Comparison of ENCODE assay signal across 9 mouse cellular contexts in the genomic region with DNA sequence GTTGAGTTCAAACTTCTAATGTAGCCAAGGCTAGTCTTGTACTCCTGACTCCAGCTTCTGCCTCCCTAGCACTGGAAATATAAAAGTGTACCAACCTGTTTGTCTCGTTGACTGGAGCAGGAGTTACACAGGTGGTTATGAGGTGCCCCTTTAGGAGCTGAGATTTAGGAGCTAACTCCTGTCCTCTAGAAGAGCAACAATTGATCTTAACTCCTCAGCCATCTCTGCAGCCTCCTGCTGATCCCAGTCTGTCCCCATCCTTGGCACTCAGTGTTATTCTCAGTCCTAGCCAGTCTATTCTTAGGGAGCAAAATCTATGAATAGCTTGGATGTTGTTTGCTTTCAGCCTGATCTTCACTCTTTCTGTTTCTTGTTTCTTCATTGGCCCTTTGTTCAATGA. TPM values are rescaled to one million over a fixed set of nuclear protein-coding genes. Genes with fewer than 3 reads are reported as not detected.
DNase-seq lines count a peak whose midpoint lies in the region; ATAC-seq and TF ChIP-seq lines count a peak whose summit lies in the region.
"Had no signal": no experiment of that assay in that cellular context is flagged by ENCODE, and none has a peak within 500 bp of the region (broad histone marks: within the 10 kb centered on the region; RNA-seq: fewer than 3 reads in every experiment).

No protein-coding gene starts in this region.

- peak overlapping the region; percentile 22 for H3K4me3 ChIP-seq in kidney, embryonic 14.5 days (ENCODE audit: low read length)
- H3K4me3 ChIP-seq in liver, embryonic 14.5 days (ENCODE audit: insufficient read depth in 1 of 2, low read depth in 2 of 2, low read length in 2 of 2) = peak overlapping the region; percentile 33 to 34

- TF ChIP-seq EP300 in liver, embryonic 14.5 days (IDR thresholded peaks at IDR 0.05; ENCODE audit: low read depth) = no peak

- DNase-seq in kidney, postnatal 4 days = no peak
- DNase-seq in A20 (ENCODE audit: low read depth, low spot score) (peak; percentile 51), adipocyte (ENCODE audit: low spot score) (peak; percentile 73)
- no peak for DNase-seq in liver, embryonic 14.5 days (ENCODE audit: low read depth in 3 of 3, low spot score in 3 of 3)
- DNase-seq in left cerebral cortex, adult 18-20 months (ENCODE audit: low spot score in 2 of 2) = no peak
- no peak for DNase-seq in left cerebral cortex, postnatal 14 days (ENCODE audit: low spot score in 2 of 2)
- DNase-seq: gastrocnemius, postnatal 10 days had no signal

- WGBS in kidney, embryonic 14.5 days = 59% methylated on average over 1 of the region's 1 CpGs
- 35% methylated on average over 1 of the region's 1 CpGs for WGBS in liver, embryonic 14.5 days (ENCODE audit: insufficient replicate concordance)

- H3K9me3 ChIP-seq in kidney, embryonic 14.5 days (ENCODE audit: control insufficient read depth, low read length) = no peaks in the 10 kb centered on the region
- H3K9me3 ChIP-seq in liver, embryonic 14.5 days (ENCODE audit: control insufficient read depth, low read length) = no peaks in the 10 kb centered on the region

- TF ChIP-seq CTCF in liver, embryonic 14.5 days (IDR thresholded peaks at IDR 0.05; ENCODE audit: low read depth) = no peak

- no peak overlapping the region for H3K27ac ChIP-seq in kidney, embryonic 14.5 days (ENCODE audit: low read depth, low read length)
- H3K27ac ChIP-seq in liver, embryonic 14.5 days = no peak overlapping the region

- ATAC-seq in kidney, embryonic 14.5 days (ENCODE audit: low FRiP score, low TSS enrichment) = no peak
- no peak for ATAC-seq in liver, embryonic 14.5 days (ENCODE audit: insufficient read depth)

- H3K4me2 ChIP-seq in kidney, embryonic 14.5 days (replicated peaks; ENCODE audit: low read depth, low read length) = peak overlapping the region; percentile 34
- H3K4me2 ChIP-seq in liver, embryonic 14.5 days (ENCODE audit: low read depth) = peak overlapping the region; percentile 55

- intact Hi-C loops in left cerebral cortex, postnatal 14 days (cut with DNase I) = loop anchor here (5.0 to 10.0 kb wide), 3 partner anchors 55 to 288 kb away; a partner anchor contains a TSS

- no peaks in the 10 kb centered on the region for H3K4me1 ChIP-seq in kidney, embryonic 14.5 days (ENCODE audit: control insufficient read depth, insufficient read depth, low read length)
- peaks cover 0 to 2% of the 10 kb centered on the region in 2 experiments; a peak in 1 of 4 replicates for H3K4me1 ChIP-seq in liver, embryonic 14.5 days (replicated peaks; ENCODE audit: control insufficient read depth in 2 of 2, insufficient read depth in 2 of 2, low read length in 1 of 2)

- H3K36me3 ChIP-seq in kidney, embryonic 14.5 days (ENCODE audit: control insufficient read depth, insufficient read depth, low read length) = peaks cover 16% of the 10 kb centered on the region; the same call in 1 of the 2 replicates
- peaks cover 8% of the 10 kb centered on the region for H3K36me3 ChIP-seq in liver, embryonic 14.5 days (replicated peaks; ENCODE audit: control insufficient read depth, insufficient read depth, low read depth)

- H3K27me3 ChIP-seq in kidney, embryonic 14.5 days (ENCODE audit: control insufficient read depth, insufficient read depth, low read length) = no peaks in the 10 kb centered on the region
- no peaks in the 10 kb centered on the region for H3K27me3 ChIP-seq in liver, embryonic 14.5 days (ENCODE audit: control insufficient read depth, insufficient read depth, low read length)

- peak overlapping the region; percentile 37; the same call in 1 of the 2 replicates for H3K9ac ChIP-seq in kidney, embryonic 14.5 days (ENCODE audit: low read depth, low read length)
- H3K9ac ChIP-seq in liver, embryonic 14.5 days (replicated peaks) = peak overlapping the region; percentile 34

RNA-seq across cellular contexts. Expression of a gene that starts 2.1 kb away (rescaled TPM):
- 0.31 and 0.58 TPM in 2 replicates for polyA plus RNA-seq in kidney, embryonic 14.5 days (2014; fragmentation: Nextera tagmentation; extraction: Ambion mirVana)
- 2.1 and 6.6 TPM in 2 replicates for polyA plus RNA-seq in liver, embryonic 14.5 days (2012; rRNA removed)
- polyA plus RNA-seq in liver, embryonic 14.5 days (2014; fragmentation: Nextera tagmentation; extraction: Ambion mirVana) = 0.19 and 0.22 TPM in 2 replicates
- total RNA-seq in left cerebral cortex, adult 18-20 months (2021) = 1 to 10 TPM; 6.2 to 8.1 TPM
- total RNA-seq in left cerebral cortex, postnatal 14 days (2021) = 1 to 10 TPM; 6.1 to 8.0 TPM
- polyA plus RNA-seq: neural tube, embryonic 11.5 days had no signal

Comparison
In these comparisons a context has a peak if more than half of its experiments do, and no peak if none do; other contexts are left out.
1. DNase-seq: peak in A20 (single experiment) and adipocyte (single experiment); none in kidney, postnatal 4 days (0 of 2), liver, embryonic 14.5 days (0 of 3), left cerebral cortex, adult 18-20 months (0 of 2) and left cerebral cortex, postnatal 14 days (0 of 2).